Mouse (Mus musculus) adrenal gland (tissue): ENCODE data around the gene Traf3ip3.

Experiments
- intact Hi-C: fragments of 180-260 bp; cut with DNase I; formaldehyde crosslinking; loops from one replicate; pipeline ENCODE4 v1.15.1; 2025

The Traf3ip3 gene

GRCm38 (mm10) chr1:193129786-193130455 lies 71.6 kb downstream of the Traf3ip3 start, which contains the start of gene Diexf:
Gene Diexf (minus strand): TSS chr1:193130272.
- intact Hi-C loops: loop anchor here (5.0 kb wide), 1 partner anchor 42 kb away; no protein-coding TSS in a partner anchor

- intact Hi-C loops: no loop called here
These were observed 72.2 kb downstream of the Traf3ip3 start for GRCm38 (mm10) chr1:193129321-193129720.

- intact Hi-C loops: no loop called here
These were observed 73.4 kb downstream of the Traf3ip3 start for GRCm38 (mm10) chr1:193128055-193128454.

- intact Hi-C loops: no loop called here
These were observed 75.7 kb downstream of the Traf3ip3 start for GRCm38 (mm10) chr1:193125835-193126234.
